Mouse (Mus musculus) bone marrow, adult 2 months (tissue): Measurements from ENCODE around the gene Baz2b. TPM values are rescaled to one million over a fixed set of nuclear protein-coding genes. Genes with fewer than 3 reads are reported as not detected.

ENCODE experiments used
- H3K27ac ChIP-seq: fragments of 200-500 bp; 2 replicates; pipeline ENCODE4 v1.5.1; 2012; ENCODE audit warnings: low read depth, mild to moderate bottlenecking, control low read depth, inconsistent platforms, low read length; ENCODE audit not compliant: control insufficient read depth, poor library complexity, insufficient read depth
- H3K4me1 ChIP-seq: fragments of 200-500 bp; 2 replicates; pipeline ENCODE4 v1.6.1; 2011; ENCODE audit warnings: low read length; ENCODE audit not compliant: control insufficient read depth, insufficient read depth
- H3K4me3 ChIP-seq: fragments of 200-500 bp; replicated peaks from 2 replicates; pipeline ENCODE3; 2011; ENCODE audit warnings: mild to moderate bottlenecking, low read depth, low read length, control low read depth; ENCODE audit not compliant: control insufficient read depth
- CTCF ChIP-seq: fragments of 200-500 bp; IDR thresholded peaks from 2 replicates; pipeline ENCODE4 v1.5.1; 2011; ENCODE audit warnings: low read length, control low read depth; ENCODE audit not compliant: control insufficient read depth, insufficient read depth
- POLR2A ChIP-seq: fragments of 200-500 bp; IDR thresholded peaks from 2 replicates; pipeline ENCODE4 v1.6.1; 2011; ENCODE audit warnings: low read depth, mild to moderate bottlenecking, control low read depth, low read length, borderline replicate concordance; ENCODE audit not compliant: control insufficient read depth
- WGBS: fragments of 180-500 bp; shearing (Covaris S2); methylation state at CpG from one replicate; pipeline ENCODE4 v1.1.7; 2018; 5-methylcytosine and 5-hydroxymethylcytosine counted together
- polyA plus RNA-seq: library from polyadenylated mRNA; stranded (reverse); fragments of >200 nt; gene quantifications from 2 replicates; pipeline ENCODE4 v1.2.4, GENCODE M21; 2011; ENCODE audit warnings: low replicate concordance; ENCODE audit not compliant: missing spikeins, insufficient read depth, insufficient read length

Gene Baz2b
- polyA plus RNA-seq, 1 experiment, result 77.9 TPM

GRCm38 (mm10) chr2:59979488-59980220 lies 230.0 kb downstream of the Baz2b start:
- 74% methylated on average over 6 of the region's 6 CpGs for WGBS
- no peaks in the 10 kb centered on the region; the same call in 1 of the 2 replicates for H3K4me1 ChIP-seq
- no peak overlapping the region for H3K4me3 ChIP-seq
- no peak overlapping the region for H3K27ac ChIP-seq
- TF ChIP-seq CTCF (no peak), POLR2A (no peak)

- 65% methylated on average over 5 of the region's 5 CpGs for WGBS
- Histone ChIP-seq H3K27ac (no peak overlapping the region), H3K4me3 (no peak overlapping the region), H3K4me1 (no peaks in the 10 kb centered on the region; the same call in 1 of the 2 replicates)
- TF ChIP-seq POLR2A (no peak), CTCF (no peak)
Measured at GRCm38 (mm10) chr2:59976680-59977079, 233.0 kb downstream of the Baz2b start.

GRCm38 (mm10) chr2:59975772-59976171 lies 233.9 kb downstream of the Baz2b start:
- Histone ChIP-seq H3K27ac (no peak overlapping the region), H3K4me1 (no peaks in the 10 kb centered on the region; the same call in 1 of the 2 replicates), H3K4me3 (no peak overlapping the region)
- TF ChIP-seq CTCF (no peak), POLR2A (no peak)
- 62% methylated on average over 6 of the region's 6 CpGs for WGBS

- Histone ChIP-seq H3K4me3 (no peak overlapping the region), H3K27ac (no peak overlapping the region), H3K4me1 (no peaks in the 10 kb centered on the region; the same call in 1 of the 2 replicates)
- TF ChIP-seq CTCF (no peak), POLR2A (no peak)
- WGBS, result 49% methylated on average over 5 of the region's 5 CpGs
Measured at GRCm38 (mm10) chr2:59973962-59974361, 235.7 kb downstream of the Baz2b start.

- TF ChIP-seq CTCF (no peak), POLR2A (no peak)
- H3K27ac ChIP-seq, result no peak overlapping the region
- H3K4me3 ChIP-seq, result no peak overlapping the region
- H3K4me1 ChIP-seq, result no peaks in the 10 kb centered on the region; the same call in 1 of the 2 replicates
- 60% methylated on average over 4 of the region's 4 CpGs for WGBS
Measured at GRCm38 (mm10) chr2:59973104-59973641, 236.5 kb downstream of the Baz2b start.

- WGBS, result 88% methylated on average over 9 of the region's 9 CpGs
- Histone ChIP-seq H3K27ac (no peak overlapping the region), H3K4me1 (no peaks in the 10 kb centered on the region; the same call in 1 of the 2 replicates), H3K4me3 (no peak overlapping the region)
- no peak for TF ChIP-seq POLR2A
- no peak for TF ChIP-seq CTCF
Measured at GRCm38 (mm10) chr2:59970511-59970910, 239.1 kb downstream of the Baz2b start.

- WGBS, result 60% methylated on average over 10 of the region's 10 CpGs
- Histone ChIP-seq H3K4me1 (no peaks in the 10 kb centered on the region; the same call in 1 of the 2 replicates), H3K4me3 (no peak overlapping the region), H3K27ac (no peak overlapping the region)
- TF ChIP-seq CTCF, result no peak
- TF ChIP-seq POLR2A, result no peak
Measured at GRCm38 (mm10) chr2:59969099-59969498, 240.5 kb downstream of the Baz2b start.

GRCm38 (mm10) chr2:59968593-59968992 lies 241.0 kb downstream of the Baz2b start:
- H3K4me1 ChIP-seq, result no peaks in the 10 kb centered on the region
- H3K27ac ChIP-seq, result no peak overlapping the region
- 82% methylated on average over 7 of the region's 7 CpGs for WGBS
- TF ChIP-seq POLR2A, result no peak
- no peak for TF ChIP-seq CTCF
- H3K4me3 ChIP-seq, result no peak overlapping the region

GRCm38 (mm10) chr2:59966454-59966853 lies 243.2 kb downstream of the Baz2b start:
- no peaks in the 10 kb centered on the region; the same call in 1 of the 2 replicates for H3K4me1 ChIP-seq
- TF ChIP-seq POLR2A, result no peak
- TF ChIP-seq CTCF, result no peak
- 94% methylated on average over 6 of the region's 6 CpGs for WGBS
- H3K27ac ChIP-seq, result no peak overlapping the region
- H3K4me3 ChIP-seq, result no peak overlapping the region
